Mouse (Mus musculus) mouse trophoblast stem cell (cell line): ENCODE measurements around the gene Primpol.

Experiments used
- in situ Hi-C, 2 experiments: fragments of 300-500 bp; cut with MseI, MboI; formaldehyde crosslinking; loops; 2 replicates in 1 of 2; 3 replicates in 1 of 2; pipeline ENCODE4 v1.15.1; 2025

Primpol gene

GRCm38 (mm10) chr8:46562333-46562732, 54.7 kb downstream of the Primpol start:
- in situ Hi-C loops: no loop called here

GRCm38 (mm10) chr8:46559428-46559827, 57.6 kb downstream of the Primpol start:
- in situ Hi-C loops: no loop called here

DNA sequence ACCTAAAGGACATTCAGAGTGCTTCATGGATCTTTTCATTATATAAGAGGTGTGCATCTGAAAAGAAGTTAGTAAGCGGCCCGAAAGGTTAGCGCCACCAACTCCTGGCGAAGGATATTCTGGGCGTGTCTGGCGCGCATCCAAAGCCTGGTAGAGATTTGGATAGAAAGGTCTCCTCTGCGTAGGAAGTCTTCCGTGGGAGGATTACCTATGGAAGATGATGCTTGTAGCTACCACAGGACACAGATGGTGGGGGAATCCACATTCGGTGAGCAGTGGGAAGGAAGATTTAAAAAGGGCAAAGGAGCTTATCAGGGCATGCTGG, 64.6 kb downstream of the Primpol start:
- in situ Hi-C loops: no loop called here

GRCm38 (mm10) chr8:46551615-46552440, 65.2 kb downstream of the Primpol start, which contains the start of gene Cenpu:
Gene Cenpu, plus strand, starts transcription at chr8:46552028.
- in situ Hi-C loops: no loop called here

- in situ Hi-C loops: no loop called here
These were observed 66.0 kb downstream of the Primpol start for GRCm38 (mm10) chr8:46551029-46551428.

DNA sequence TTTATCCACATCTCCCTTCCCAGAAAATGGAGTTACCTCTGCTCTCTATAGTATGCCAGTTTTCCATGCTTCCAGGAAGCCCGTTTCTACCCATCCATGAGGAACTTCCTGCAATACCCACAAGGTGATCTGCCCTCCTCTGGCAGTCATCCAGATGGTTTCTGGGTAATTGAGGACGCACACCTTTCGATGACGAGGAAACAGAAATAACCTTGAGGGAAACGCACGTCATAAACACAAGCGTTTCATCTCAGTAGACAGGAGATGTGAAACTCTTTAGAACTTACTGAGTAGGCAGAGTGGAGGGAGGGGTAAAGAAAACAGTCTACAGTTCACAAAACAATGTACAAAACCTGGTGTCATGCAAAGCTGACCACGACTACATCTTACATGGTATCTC, 67.0 kb downstream of the Primpol start:
- in situ Hi-C loops: no loop called here

GRCm38 (mm10) chr8:46547245-46547644, 69.8 kb downstream of the Primpol start:
- in situ Hi-C loops: loop anchor here (5.0 to 10.0 kb wide), 2 partner anchors 235 to 302 kb away; no protein-coding TSS in a partner anchor

DNA sequence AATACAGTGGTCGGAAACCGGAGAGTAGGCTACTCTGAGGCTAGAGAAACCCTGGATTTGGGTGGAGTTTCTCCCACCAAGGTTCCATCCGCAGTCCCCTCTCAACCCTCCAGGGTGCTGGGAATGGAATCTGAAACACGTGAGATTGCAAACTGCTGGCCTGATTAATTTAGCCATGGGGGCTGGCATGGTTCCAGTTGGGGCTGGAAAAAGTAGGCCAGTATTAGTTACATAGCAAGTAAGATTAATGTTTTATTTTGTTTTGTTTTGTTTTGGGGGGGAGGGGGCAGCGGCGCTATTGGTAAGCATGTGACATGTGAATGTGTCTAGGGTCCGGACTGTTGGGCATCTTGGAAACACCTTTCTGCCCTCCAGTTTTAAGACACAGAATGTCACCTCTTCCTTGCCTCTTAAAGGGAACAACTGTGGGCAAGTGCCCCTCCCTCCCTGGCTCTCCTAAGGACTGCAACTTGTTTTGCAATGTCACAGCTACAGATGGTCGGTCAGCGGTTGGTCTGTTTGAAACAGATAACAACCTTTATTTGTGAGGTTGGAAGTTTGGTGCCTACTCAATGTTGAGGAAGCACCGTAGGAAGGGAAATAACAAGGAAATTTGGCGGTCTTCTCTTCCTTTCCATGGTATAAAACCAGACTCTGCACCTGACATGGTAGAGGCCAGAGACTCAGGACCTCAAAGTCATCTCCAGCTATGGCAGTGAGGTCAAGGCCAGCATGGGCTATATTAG, 70.4 kb downstream of the Primpol start:
- in situ Hi-C loops: loop anchor here (5.0 to 10.0 kb wide), 2 partner anchors 234 to 302 kb away; no protein-coding TSS in a partner anchor

DNA sequence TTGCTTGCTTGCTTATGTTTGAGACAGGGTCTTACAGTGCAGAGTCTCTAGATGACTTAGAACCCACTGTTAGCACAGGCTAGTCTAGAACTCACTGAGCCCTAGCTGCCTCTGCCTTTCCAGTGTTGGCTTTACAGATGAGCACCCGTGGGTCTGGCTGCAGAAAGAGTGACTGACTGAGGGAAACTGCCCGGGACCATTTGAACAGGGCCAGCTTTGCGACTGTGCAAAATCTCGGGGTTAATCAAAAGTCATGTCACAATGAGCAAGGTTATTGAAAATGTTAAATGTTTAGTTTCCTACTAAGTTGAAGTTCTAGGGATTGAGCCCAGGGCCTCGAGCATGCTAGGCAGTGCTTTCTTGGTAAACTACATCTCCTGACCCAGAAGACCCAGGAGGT, 71.2 kb downstream of the Primpol start:
- in situ Hi-C loops: loop anchor here (5.0 to 10.0 kb wide), 2 partner anchors 234 to 301 kb away; no protein-coding TSS in a partner anchor

DNA sequence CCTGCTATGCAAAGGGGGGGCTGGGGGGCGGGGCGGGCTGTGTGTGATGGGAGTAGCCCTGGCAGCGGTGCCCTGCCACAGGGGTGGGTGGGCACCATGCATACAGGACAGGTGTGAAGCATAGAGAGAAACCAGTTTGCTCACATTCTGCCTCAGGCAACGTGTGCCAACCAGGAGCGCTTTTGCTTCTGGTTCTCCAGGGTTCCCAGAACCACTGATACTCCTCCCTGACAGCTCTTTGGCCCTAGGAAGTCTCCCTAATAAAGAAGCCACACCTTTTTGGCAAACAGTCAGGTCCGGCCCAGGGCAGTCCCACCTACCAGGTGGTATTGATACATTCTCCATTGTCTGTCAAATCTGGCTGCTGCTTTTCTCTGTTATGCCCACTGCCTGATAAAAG, 73.3 kb downstream of the Primpol start:
- in situ Hi-C loops: loop anchor here in 1 of 2 experiments (10.0 kb wide), 1 partner anchor 299 kb away; no protein-coding TSS in a partner anchor

DNA sequence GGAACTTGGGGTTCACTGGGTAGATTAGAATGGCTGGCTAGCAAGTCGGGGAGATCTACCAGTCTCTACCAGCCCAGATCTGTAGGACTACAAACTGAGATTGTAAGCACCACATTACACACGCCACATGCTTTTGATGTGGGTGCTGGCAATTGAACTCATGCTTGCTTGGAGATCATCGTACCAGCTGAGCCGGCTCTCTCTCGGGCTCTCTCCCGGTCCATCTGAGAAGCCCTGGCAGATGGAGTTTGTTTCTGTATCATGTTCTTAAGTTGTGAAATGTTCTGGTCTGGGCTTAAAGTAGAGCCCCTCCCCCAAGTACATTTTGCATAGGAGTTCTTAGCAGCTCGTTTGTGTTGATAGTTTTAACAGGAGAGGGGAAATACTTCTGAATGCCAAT, 73.8 kb downstream of the Primpol start:
- in situ Hi-C loops: loop anchor here in 1 of 2 experiments (10.0 kb wide), 1 partner anchor 298 kb away; no protein-coding TSS in a partner anchor

DNA sequence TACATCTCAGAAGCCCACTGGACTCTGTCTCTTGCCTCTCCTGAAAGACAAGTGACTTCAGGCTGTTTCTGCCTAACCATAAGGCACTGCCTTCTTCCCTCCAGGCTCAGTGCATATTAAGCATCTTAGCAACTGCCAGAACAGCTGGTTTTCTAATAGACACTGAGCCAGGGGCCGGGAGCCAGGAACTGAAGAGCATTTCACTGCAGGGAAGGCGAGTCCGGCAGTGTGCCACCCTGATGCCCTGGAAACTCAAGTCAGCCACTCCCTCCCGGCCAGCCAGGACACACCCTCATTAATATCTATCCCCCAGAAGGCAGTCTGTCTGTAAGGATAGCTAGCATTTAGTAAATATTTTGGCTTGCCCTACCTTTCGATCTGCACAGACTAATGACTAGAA, 77.3 kb downstream of the Primpol start:
- in situ Hi-C loops: loop anchor here in 1 of 2 experiments (10.0 kb wide), 1 partner anchor 295 kb away; no protein-coding TSS in a partner anchor

DNA sequence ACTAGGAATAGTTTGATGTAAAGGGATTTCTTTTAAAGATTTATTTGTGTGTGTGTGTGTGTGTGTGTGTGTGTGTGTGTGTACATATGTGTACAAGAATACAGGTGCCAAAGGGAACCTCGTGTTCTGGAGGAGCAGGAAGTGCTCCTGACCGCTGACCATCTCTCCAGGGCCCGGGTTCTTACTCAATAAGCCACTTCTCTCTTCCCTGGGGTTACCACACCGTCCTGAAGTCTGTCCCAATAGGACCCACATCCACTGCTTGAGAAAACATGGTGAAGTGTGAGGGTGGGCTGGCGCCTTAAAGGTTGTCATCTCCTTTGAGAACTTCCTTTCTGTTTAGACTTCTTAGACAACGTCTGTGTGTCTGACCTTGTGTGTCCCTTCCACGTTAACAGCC, 83.1 kb downstream of the Primpol start:
- in situ Hi-C loops: no loop called here

GRCm38 (mm10) chr8:46530541-46530940, 86.5 kb downstream of the Primpol start:
- in situ Hi-C loops: no loop called here

- in situ Hi-C loops: no loop called here
These were observed 87.5 kb downstream of the Primpol start for GRCm38 (mm10) chr8:46529508-46529907.

DNA sequence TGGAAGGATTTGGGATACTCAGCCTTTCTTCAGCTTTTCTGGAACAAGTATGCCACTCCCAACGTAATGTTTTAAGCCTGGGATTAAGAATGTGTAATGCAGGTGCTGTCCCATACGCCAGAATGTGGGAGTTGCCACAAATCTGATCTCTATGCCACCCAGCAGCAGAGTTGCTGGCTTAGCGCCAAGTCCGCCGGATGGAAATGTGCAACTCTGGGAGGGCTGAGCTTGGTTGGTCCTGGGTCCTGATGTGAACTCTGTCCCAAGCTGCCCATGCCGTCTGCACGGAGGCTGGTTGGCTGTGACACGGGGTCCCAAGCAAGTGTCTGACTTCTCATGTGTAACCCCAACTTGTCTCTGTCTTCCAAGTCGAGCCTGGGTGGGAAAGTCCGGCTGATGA, 90.2 kb downstream of the Primpol start:
- in situ Hi-C loops: no loop called here

GRCm38 (mm10) chr8:46526098-46526497, 90.9 kb downstream of the Primpol start:
- in situ Hi-C loops: no loop called here
